Mouse (Mus musculus) urinary bladder, adult 2 months (tissue): ENCODE measurements around the gene Krba1. TPM values are rescaled to one million over a fixed set of nuclear protein-coding genes. Genes with fewer than 3 reads are reported as not detected.

ENCODE experiments used
- DNase-seq: peaks from one replicate; pipeline ENCODE4 v3.0.0; 2022; ENCODE audit warnings: low spot score
- polyA plus RNA-seq: library from polyadenylated mRNA; depleted of rRNA; stranded (reverse); fragments of >200 nt; gene quantifications from 2 replicates; pipeline ENCODE4 v1.2.3, GENCODE M21; 2012

Gene Krba1
- polyA plus RNA-seq, 1 experiment: 21.9 TPM

GRCm38 (mm10) chr6:48424074-48424473 is 28.7 kb downstream of the Krba1 start:
- DNase-seq: no peak

- no peak for DNase-seq
Observed at GRCm38 (mm10) chr6:48426956-48427355, 31.6 kb downstream of the Krba1 start.

DNA sequence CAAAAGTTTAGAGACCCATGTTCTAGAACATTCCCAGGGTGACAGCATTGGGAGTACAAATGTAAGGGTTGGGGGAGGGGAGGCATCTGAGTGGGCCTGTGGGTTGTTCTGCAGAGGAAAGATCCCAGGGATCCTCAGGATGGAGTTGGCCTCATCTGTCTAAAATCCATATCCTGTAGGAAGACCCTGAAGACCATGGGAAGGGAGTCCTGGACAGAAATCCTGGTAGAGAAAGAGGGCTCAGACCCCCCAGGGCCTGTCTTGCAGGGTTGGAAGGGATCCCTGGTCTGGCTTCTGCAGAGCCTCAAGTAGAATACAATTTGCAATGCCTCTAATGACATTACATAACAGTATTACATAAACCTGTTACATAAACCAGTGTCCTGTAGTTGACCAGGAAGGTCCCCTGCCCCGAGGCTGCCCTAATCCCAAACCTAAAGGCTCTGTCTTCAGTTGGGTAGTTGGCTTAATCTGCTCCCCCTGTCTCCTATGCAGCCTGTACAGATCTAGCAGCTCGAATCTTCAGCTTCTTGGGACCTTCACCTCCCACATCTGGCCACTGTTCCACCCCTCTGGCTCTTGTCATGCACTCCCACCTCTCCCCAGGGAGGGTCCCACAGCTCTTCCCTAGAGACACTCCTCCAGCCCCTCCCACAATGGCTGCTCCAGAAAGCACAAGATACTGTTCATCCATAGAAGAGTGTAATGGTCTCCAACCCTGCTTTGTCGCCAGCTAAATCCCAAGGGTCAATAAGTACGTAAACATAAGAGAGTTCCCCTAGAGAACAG is 33.6 kb downstream of the Krba1 start:
- DNase-seq: no peak

DNA sequence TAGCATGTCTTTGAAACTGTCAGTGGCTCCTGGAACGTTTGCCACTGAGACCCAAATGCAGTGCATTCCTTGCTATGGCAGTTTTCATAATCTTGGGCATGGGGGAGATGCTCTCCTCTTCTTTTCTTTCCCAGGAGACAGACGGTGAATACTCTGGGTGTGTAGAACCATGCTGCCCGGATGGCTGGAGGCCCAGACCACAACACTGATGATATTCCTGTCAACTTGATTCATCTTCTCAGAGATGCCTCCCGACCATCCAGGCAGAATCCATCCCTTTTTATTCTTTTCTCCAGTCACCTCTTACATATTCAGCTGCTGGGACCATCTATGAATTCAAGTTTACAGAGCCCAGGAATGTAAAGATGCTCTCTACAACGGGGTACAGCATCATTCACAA is 35.4 kb downstream of the Krba1 start:
- DNase-seq: no peak

- DNase-seq: no peak
Observed at GRCm38 (mm10) chr6:48432893-48433816, 37.8 kb downstream of the Krba1 start.

GRCm38 (mm10) chr6:48434651-48435050 is 39.3 kb downstream of the Krba1 start:
- no peak for DNase-seq

DNA sequence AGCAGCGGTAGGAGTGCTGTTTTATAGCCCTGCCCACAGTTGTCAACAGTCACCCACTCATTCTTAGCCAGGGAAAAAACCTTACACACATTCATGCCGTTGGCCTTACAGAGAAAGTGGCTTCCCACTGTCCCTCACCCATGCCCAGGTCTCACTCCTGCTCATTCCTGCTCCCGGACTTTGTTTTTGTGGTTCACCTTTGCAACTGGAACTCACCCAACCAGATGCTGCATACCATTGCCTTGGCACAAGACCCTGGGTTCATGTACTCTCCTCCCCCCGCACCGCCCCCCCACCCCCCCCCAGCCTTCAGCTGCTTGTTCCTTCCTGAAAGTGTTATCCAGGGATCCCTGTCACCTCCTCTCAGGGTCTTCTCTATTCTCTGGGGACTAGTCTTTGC is 39.7 kb downstream of the Krba1 start:
- DNase-seq: no peak

DNA sequence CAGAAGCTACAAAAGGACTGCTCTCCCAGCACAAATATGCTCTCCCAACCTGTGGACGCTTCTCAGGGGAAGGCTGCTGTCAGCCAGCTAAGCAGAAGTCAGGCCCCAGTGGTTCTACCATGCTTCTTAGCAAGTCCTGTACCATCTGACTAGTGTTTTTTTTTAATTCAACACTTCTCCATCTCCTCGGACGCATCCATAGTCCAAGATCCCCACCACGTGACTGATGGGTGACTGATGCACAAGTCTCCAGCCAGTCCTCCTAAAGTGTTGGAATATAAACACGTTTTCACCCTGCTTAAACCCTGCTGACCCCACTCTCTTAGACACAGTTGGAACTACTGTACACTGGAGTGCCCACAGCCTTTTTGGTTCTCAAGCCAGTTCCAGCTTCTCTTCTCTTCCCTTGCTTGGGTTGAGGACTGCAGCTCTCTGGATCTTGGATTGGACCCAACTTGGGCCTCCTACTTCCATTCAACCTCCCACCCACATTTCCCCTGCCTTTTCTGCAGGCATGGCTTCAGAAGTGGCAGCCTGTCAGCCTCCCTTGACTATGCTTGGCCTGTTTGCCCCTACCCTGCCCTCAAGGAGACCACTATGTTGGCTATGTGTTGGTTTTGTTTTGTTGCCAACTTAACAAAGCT is 40.4 kb downstream of the Krba1 start:
- no peak for DNase-seq

DNA sequence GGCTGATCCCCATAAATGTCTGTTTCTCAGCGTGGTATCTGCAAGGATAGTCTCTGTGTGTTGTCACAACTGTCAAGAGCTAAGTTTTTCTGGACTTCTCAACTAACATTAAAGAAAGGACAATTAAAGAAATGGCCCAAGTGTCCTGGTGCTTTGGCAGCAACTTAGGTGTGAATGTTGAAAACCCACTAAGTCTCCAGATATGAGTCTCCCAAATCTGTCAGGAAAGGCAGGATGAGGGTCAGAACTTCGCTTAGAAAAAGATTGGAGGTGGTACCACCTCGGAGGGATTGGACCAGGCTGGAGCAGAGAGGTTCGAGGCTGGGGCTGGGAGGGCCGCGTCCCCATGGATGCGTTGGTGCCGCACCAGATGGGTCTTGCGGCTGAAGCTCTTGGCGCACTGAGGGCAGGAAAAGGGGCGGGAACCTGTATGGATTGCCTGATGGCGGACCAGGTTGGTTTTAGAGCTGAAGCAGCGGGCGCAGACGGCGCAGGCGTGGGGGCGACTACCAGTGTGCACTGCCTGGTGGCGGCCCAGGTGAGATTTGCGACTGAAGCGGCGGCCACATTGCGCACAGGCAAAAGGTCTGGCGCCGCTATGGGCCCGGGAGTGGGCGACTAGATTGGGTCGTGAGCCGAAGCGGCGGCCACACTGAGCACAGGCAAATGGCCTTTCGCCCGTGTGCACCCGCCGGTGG is 42.4 kb downstream of the Krba1 start:
- DNase-seq: no peak

- DNase-seq: no peak
Observed at GRCm38 (mm10) chr6:48438475-48439125, 43.2 kb downstream of the Krba1 start.

DNA sequence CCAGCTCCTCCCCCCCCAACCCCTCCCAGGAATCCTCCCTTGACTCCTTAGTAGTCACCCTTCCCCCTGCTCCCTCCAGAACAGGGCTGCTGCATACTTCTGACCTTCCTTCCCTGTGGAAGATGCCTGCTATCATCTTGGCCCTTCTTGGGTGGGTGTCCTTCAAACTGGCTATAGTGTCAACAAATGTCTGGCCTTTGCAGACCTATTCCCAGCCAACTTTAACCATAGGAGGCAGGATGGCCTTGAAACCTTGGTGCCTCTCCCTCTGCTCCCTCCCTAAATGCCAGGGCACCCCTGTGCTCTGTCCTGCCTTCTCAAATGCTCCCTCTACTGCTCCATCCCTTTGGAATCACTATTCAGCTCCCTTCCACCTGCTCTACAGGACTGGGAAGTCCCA is 44.3 kb downstream of the Krba1 start:
- no peak for DNase-seq

GRCm38 (mm10) chr6:48440306-48441014 is 45.1 kb downstream of the Krba1 start:
- no peak for DNase-seq

DNA sequence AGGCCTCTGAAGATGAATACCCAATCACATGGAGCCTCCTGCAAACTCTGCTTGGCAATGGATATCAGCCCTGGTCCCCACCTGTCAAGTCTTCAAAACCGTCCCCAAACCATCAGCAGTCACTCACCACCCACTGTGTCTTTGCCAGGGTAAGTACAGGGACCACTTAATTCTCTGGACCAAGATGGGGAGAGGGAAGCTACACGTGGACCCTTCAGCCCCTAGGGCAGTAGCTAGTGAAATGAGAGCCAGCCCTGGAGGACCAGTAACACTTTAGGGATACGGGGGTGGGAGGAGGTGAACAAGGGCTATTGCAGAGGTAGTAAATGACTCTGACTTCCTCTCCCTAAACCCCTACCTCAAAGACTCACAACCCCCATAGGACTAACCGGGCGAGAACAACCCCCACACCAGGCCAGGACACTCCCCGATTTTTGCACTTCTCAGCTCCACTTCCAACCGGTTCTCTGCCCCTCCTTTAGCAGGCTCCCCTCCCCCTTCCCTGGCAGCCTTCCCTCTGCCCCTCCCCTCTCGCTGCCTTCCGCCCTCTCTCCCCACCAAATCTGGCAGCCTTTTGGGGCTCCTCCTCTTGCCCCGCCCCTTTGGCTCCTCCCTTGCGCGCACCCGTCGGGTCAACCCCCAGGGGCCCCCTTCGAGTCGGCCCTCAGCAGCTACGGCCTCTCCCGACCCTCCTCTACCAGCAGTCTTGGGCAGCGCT is 48.4 kb downstream of the Krba1 start:
- DNase-seq: peak; percentile 90

DNA sequence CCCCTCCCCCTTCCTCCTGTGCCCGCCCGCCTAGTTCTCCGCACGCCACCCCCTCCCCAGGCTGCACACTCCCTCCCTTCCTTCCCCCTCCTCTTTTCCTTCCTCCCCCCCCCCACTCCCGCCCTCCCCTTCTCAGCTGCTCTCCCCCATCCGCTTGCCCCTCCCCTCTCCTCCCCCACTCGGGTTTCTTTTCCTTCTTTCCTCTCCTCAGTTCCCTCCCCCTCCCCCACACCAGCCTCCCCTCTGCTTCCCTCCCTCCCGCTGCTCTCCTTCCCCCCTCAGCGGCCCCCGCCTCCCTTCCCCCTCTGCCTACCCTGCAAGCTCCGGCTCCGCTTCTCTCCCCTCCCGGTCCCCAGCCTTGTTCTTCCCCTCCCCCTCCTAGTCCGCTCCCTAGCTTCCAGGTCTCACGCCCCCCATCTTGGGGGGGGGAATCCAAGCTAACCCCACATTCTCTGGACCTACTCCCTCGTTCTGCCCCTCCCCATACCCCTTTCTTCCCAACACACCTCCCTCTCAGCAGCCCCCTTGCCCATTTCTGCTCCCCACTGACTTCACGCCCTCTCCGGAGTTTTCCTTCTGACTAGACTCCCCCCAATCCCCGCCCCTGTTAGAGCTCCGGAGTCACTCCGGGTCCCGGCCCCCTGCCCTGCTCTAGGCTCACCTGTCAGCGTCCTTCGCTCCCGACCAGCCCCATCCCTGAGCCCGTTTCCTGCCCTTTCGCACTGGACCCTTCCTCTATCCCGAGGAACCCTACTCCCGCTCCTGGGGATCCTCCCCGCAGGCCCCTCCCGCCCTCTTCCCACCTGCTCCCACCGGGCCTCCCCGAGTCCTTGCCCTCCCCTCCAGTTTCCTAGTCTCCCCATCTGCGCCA is 49.2 kb downstream of the Krba1 start:
- DNase-seq: peak; percentile 55

DNA sequence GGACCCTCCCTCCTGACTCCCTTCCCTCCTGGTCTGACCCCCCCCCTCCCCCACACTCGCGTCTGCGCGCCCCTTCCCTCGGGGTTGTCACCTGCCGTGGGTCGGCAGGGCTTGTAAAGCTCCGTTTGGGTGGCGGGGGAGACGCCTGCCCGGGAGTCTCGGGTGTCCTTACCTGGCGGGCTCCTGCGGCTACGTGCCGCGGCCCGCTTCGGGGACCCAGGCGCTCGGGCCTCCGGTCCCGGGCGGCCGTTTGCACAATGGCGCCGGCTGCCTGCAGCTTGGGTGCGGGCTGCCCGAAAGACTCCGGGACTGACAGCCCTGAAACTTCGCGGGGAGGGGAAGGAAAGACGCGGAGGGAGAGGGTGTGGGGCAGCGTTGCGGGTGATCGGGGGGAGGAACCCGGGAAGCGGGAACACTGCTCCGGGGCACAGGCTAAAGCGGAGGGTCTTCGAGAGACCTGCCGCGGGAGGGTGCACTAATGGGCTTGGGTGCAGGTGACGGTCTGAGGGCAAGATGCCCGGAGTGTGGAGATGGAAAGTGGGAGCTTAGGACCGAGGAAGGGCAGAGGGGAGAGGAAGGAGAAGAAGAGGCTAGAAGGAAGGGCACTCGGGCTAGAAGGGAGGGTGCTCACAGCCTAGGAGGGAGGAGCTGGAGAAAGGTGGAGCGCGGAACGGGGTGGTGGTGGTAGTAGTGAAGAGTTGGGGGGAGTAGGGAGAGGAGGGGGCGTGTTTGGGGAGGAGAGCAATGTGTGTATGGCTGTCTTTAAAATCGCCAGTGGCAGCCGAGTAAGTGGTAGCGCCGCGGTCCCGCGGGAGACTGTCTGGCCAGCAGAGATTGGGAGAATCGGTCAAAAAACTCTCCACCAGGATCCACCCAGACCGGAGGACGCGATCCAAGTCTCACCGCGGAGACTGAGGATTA is 50.1 kb downstream of the Krba1 start, which contains the start of gene Zfp467:
Gene Zfp467, minus strand, starts transcription at position 645 of the 921 bp plus-strand sequence.
- peak; percentile 63 for DNase-seq

GRCm38 (mm10) chr6:48446256-48446655 is 50.9 kb downstream of the Krba1 start:
- DNase-seq: no peak

DNA sequence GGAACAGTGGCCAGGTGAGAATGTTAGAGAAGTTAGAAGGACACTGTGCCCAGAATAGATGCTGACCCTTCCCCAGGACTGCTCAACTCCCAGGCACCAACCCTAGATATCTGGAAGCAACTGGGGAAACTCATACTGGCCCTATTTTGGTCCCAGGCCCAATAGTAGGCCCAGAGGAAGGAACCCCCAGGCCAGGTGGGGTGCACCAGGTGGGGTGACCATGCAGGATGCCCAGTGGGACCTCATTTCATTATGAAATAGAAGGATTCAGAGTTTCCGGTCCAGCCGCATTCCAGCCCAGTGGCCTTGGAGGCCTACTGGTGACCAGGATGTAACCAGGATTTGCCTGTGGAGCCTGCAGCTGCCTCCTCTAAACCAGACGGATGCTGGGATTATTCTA is 51.5 kb downstream of the Krba1 start:
- DNase-seq: no peak

DNA sequence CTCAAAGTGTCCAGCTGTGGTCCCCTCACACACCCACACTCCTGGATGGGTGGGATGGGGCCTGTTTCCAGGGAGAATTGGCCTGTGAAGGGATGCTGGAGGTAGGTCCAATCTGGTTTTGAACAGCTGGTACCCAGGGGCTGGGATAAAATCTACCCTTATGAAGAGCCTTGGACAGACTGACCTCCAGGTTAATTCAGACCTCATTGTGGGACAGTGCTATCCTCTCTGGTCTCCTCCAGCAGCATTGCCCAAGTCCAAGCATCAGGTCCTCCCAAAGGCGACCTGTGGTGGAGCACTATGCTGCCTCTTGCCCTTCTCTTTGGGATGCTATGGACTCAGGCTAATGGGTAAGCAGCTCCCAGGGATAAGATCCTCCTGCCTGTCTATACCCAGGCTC is 52.5 kb downstream of the Krba1 start, which contains the start of gene Sspo:
Gene Sspo, plus strand, starts transcription at position 301 of the 400 bp plus-strand sequence.
- DNase-seq: no peak
